Mouse (Mus musculus): ENCODE results near the gene Rab6b. TPM values are rescaled to one million over a fixed set of nuclear protein-coding genes. Genes with fewer than 3 reads are reported as not detected.

Rab6b gene
- total RNA-seq, 2 experiments from 2014 or later = 0.38 to 1.8 TPM

GRCm38 (mm10) chr9:103092248-103092647, 19.3 kb upstream of the Rab6b start:
- ATAC-seq (replicated peaks; ENCODE audit: low FRiP score, low TSS enrichment, poor library complexity, severe bottlenecking) = peak; percentile 86

GRCm38 (mm10) chr9:103093681-103094080, 17.9 kb upstream of the Rab6b start:
- no peak for ATAC-seq (replicated peaks; ENCODE audit: low FRiP score, low TSS enrichment, poor library complexity, severe bottlenecking)

- ATAC-seq (replicated peaks; ENCODE audit: low FRiP score, low TSS enrichment, poor library complexity, severe bottlenecking) = peak; percentile 63; the same call in 1 of the 2 replicates
Observed at GRCm38 (mm10) chr9:103108341-103108798, 3.2 kb upstream of the Rab6b start.

- ATAC-seq (replicated peaks; ENCODE audit: low FRiP score, low TSS enrichment, poor library complexity, severe bottlenecking) = no peak
Observed at GRCm38 (mm10) chr9:103108943-103109670, 2.5 kb upstream of the Rab6b start.

- no peak for ATAC-seq (replicated peaks; ENCODE audit: low FRiP score, low TSS enrichment, poor library complexity, severe bottlenecking)
Observed at GRCm38 (mm10) chr9:103109911-103110310, 1.7 kb upstream of the Rab6b start.

GRCm38 (mm10) chr9:103110727-103111501, 673 bp upstream of the Rab6b start:
- ATAC-seq (replicated peaks; ENCODE audit: low FRiP score, low TSS enrichment, poor library complexity, severe bottlenecking) = 0 out of 2 replicates have a peak, but pooled peaks have one; percentile 19

- ATAC-seq (replicated peaks; ENCODE audit: low FRiP score, low TSS enrichment, poor library complexity, severe bottlenecking) = no peak
Observed at GRCm38 (mm10) chr9:103112471-103113271, 1.1 kb downstream of the Rab6b start.

- ATAC-seq (replicated peaks; ENCODE audit: low FRiP score, low TSS enrichment, poor library complexity, severe bottlenecking) = no peak
Observed at GRCm38 (mm10) chr9:103113351-103113750, 1.8 kb downstream of the Rab6b start.

- no peak for ATAC-seq (replicated peaks; ENCODE audit: low FRiP score, low TSS enrichment, poor library complexity, severe bottlenecking)
Observed at GRCm38 (mm10) chr9:103114326-103114725, 2.7 kb downstream of the Rab6b start.

- ATAC-seq (replicated peaks; ENCODE audit: low FRiP score, low TSS enrichment, poor library complexity, severe bottlenecking) = no peak
Observed at GRCm38 (mm10) chr9:103114901-103115300, 3.3 kb downstream of the Rab6b start.

GRCm38 (mm10) chr9:103116941-103117340, 5.4 kb downstream of the Rab6b start:
- ATAC-seq (replicated peaks; ENCODE audit: low FRiP score, low TSS enrichment, poor library complexity, severe bottlenecking) = no peak

- ATAC-seq (replicated peaks; ENCODE audit: low FRiP score, low TSS enrichment, poor library complexity, severe bottlenecking) = no peak
Observed at GRCm38 (mm10) chr9:103117495-103117894, 5.9 kb downstream of the Rab6b start.

- ATAC-seq (replicated peaks; ENCODE audit: low FRiP score, low TSS enrichment, poor library complexity, severe bottlenecking) = no peak
Observed at GRCm38 (mm10) chr9:103117951-103118350, 6.4 kb downstream of the Rab6b start.

GRCm38 (mm10) chr9:103118651-103119275, 7.2 kb downstream of the Rab6b start:
- ATAC-seq (replicated peaks; ENCODE audit: low FRiP score, low TSS enrichment, poor library complexity, severe bottlenecking) = no peak

- ATAC-seq (replicated peaks; ENCODE audit: low FRiP score, low TSS enrichment, poor library complexity, severe bottlenecking) = no peak
Observed at GRCm38 (mm10) chr9:103119781-103120180, 8.2 kb downstream of the Rab6b start.

- no peak for ATAC-seq (replicated peaks; ENCODE audit: low FRiP score, low TSS enrichment, poor library complexity, severe bottlenecking)
Observed at GRCm38 (mm10) chr9:103120231-103120630, 8.6 kb downstream of the Rab6b start.

- no peak for ATAC-seq (replicated peaks; ENCODE audit: low FRiP score, low TSS enrichment, poor library complexity, severe bottlenecking)
Observed at GRCm38 (mm10) chr9:103121546-103121945, 10.0 kb downstream of the Rab6b start.

GRCm38 (mm10) chr9:103124746-103125145, 13.2 kb downstream of the Rab6b start:
- ATAC-seq (replicated peaks; ENCODE audit: low FRiP score, low TSS enrichment, poor library complexity, severe bottlenecking) = no peak

GRCm38 (mm10) chr9:103133493-103134124, 22.0 kb downstream of the Rab6b start:
- no peak for ATAC-seq (replicated peaks; ENCODE audit: low FRiP score, low TSS enrichment, poor library complexity, severe bottlenecking)
